Mouse (Mus musculus) lung, postnatal 4 days (tissue): ENCODE measurements at regions not wholly inside any gene's neighbourhood (a gene's known extent, or its start where the extent isn't known, plus 50 kb on each side); places are given as distances from the start of the nearest gene placed in this dataset.

Experiments
- DNase-seq, 2 experiments: peaks; one replicate each; pipeline ENCODE4 v3.0.0; 2021

GRCm38 (mm10) chr1:94217407-94217806 lies 165.1 kb upstream of the Pdcd1 start:
- no peak for DNase-seq

- no peak for DNase-seq
These were observed 156.6 kb upstream of the Pdcd1 start for GRCm38 (mm10) chr1:94208929-94209328.

GRCm38 (mm10) chr1:94207859-94208258 lies 155.5 kb upstream of the Pdcd1 start:
- DNase-seq = no peak

- DNase-seq = no peak
These were observed 150.9 kb upstream of the Pdcd1 start for GRCm38 (mm10) chr1:94203281-94203680.

- DNase-seq = no peak
These were observed 131.5 kb upstream of the Pdcd1 start for GRCm38 (mm10) chr1:94183876-94184275.

GRCm38 (mm10) chr1:94149958-94150357 lies 97.6 kb upstream of the Pdcd1 start:
- DNase-seq = no peak

- no peak for DNase-seq
These were observed 94.7 kb upstream of the Pdcd1 start for GRCm38 (mm10) chr1:94147015-94147414.

- no peak for DNase-seq
These were observed 88.2 kb upstream of the Pdcd1 start for GRCm38 (mm10) chr1:94140518-94140917.

- no peak for DNase-seq
These were observed 87.2 kb upstream of the Pdcd1 start for GRCm38 (mm10) chr1:94139445-94140062.

GRCm38 (mm10) chr1:94136731-94137130 lies 84.4 kb upstream of the Pdcd1 start:
- no peak for DNase-seq
